Mouse (Mus musculus) stomach, embryonic 15.5 days (tissue): ENCODE measurements around the gene Gtse1. TPM values are rescaled to one million over a fixed set of nuclear protein-coding genes. Genes with fewer than 3 reads are reported as not detected.
"Not testable (repeated sequence)": the region's sequence is repeated elsewhere in the genome, so short reads cannot be mapped to it uniquely, and the experiment has no call there.

Source experiments
- ATAC-seq: fragments of 200-750 bp; cut with Nextera tagmentation; 2 replicates; pipeline ENCODE4 v1.8.0; 2017; ENCODE audit warnings: low read depth, moderate number of reproducible peaks, moderate TSS enrichment; ENCODE audit not compliant: insufficient read depth, low FRiP score
- H3K27ac ChIP-seq: fragments of 300-500 bp; sonication (generic); 2 replicates; pipeline ENCODE4 v1.5.1; 2015; ENCODE audit warnings: mild to moderate bottlenecking, inconsistent platforms
- H3K27me3 ChIP-seq: fragments of 300-500 bp; sonication (generic); replicated peaks from 2 replicates; pipeline ENCODE4 v1.6.1; 2015; ENCODE audit warnings: inconsistent platforms
- H3K36me3 ChIP-seq: fragments of 300-500 bp; sonication (generic); 2 replicates; pipeline ENCODE4 v1.6.1; 2015; ENCODE audit warnings: inconsistent platforms
- H3K4me1 ChIP-seq: fragments of 300-500 bp; sonication (generic); 2 replicates; pipeline ENCODE4 v1.6.1; 2015; ENCODE audit warnings: inconsistent platforms
- H3K4me2 ChIP-seq: fragments of 300-500 bp; sonication (generic); 2 replicates; pipeline ENCODE4 v1.6.1; 2015; ENCODE audit warnings: mild to moderate bottlenecking, inconsistent platforms
- H3K4me3 ChIP-seq: fragments of 300-500 bp; sonication (generic); replicated peaks from 2 replicates; pipeline ENCODE4 v1.5.1; 2015; ENCODE audit warnings: inconsistent platforms
- H3K9ac ChIP-seq: fragments of 300-500 bp; sonication (generic); 2 replicates; pipeline ENCODE4 v1.6.1; 2015; ENCODE audit warnings: inconsistent platforms
- H3K9me3 ChIP-seq: fragments of 300-500 bp; sonication (generic); 2 replicates; pipeline ENCODE4 v1.6.1; 2016; ENCODE audit warnings: inconsistent platforms
- WGBS: fragments of 180-500 bp; shearing (Covaris S2); methylation state at CpG from one replicate; pipeline ENCODE4 v1.1.7; 2015; 5-methylcytosine and 5-hydroxymethylcytosine counted together
- polyA plus RNA-seq: library from polyadenylated mRNA; unstranded; fragments of >200 nt; fragmentation: Nextera tagmentation; extraction: Ambion mirVana; gene quantifications from 2 replicates; pipeline ENCODE4 v1.2.1, GENCODE M21; 2015

Gene Gtse1
- polyA plus RNA-seq, 1 experiment from 2014 or later: 23.5 TPM

- under 1% methylated on average over 27 of the region's 27 CpGs for WGBS
- peak; percentile 92 for ATAC-seq
- Histone ChIP-seq H3K36me3 (no peaks in the 10 kb centered on the region), H3K4me3 (peak within 1 kb of the TSS; percentile 51), H3K27me3 (no peaks in the 10 kb centered on the region), H3K27ac (no peak within 1 kb of the TSS), H3K9me3 (no peaks in the 10 kb centered on the region), H3K4me1 (0 out of 2 replicates have a peak, but pooled peaks cover 6% of the 10 kb centered on the region), H3K9ac (peak within 1 kb of the TSS; percentile 14; the same call in 1 of the 2 replicates), H3K4me2 (peak within 1 kb of the TSS; percentile 78)
Measured at GRCm38 (mm10) chr15:85831954-85832590, 27.5 kb upstream of the Gtse1 start, which contains the start of gene Ttc38. Ttc38 (plus strand) TSS chr15:85832306.

- no peak overlapping the region for H3K27ac ChIP-seq
- no peak for ATAC-seq
Measured at GRCm38 (mm10) chr15:85832599-85832998, 26.9 kb upstream of the Gtse1 start.

GRCm38 (mm10) chr15:85835335-85835734 is 24.2 kb upstream of the Gtse1 start:
- no peak overlapping the region for H3K9ac ChIP-seq
- no peak for ATAC-seq
- no peaks in the 10 kb centered on the region for H3K27me3 ChIP-seq
- 48% methylated on average over 3 of the region's 3 CpGs for WGBS
- H3K4me1 ChIP-seq: 0 out of 2 replicates have a peak, but pooled peaks cover 6% of the 10 kb centered on the region
- H3K36me3 ChIP-seq: no peaks in the 10 kb centered on the region
- H3K4me3 ChIP-seq: no peak overlapping the region
- H3K9me3 ChIP-seq: no peaks in the 10 kb centered on the region
- no peak overlapping the region for H3K4me2 ChIP-seq
- H3K27ac ChIP-seq: no peak overlapping the region

More at GRCm38 (mm10) chr15:85832599-85832998, 26.9 kb upstream of the Gtse1 start:
- H3K4me1 ChIP-seq: 0 out of 2 replicates have a peak, but pooled peaks cover 6% of the 10 kb centered on the region
- H3K4me2 ChIP-seq: peak overlapping the region; percentile 78
- no peaks in the 10 kb centered on the region for H3K27me3 ChIP-seq
- H3K9ac ChIP-seq: no peak overlapping the region
- H3K4me3 ChIP-seq: peak overlapping the region; percentile 51
- WGBS: 39% methylated on average over 8 of the region's 8 CpGs
- H3K9me3 ChIP-seq: no peaks in the 10 kb centered on the region
- H3K36me3 ChIP-seq: no peaks in the 10 kb centered on the region

- 85% methylated on average over 5 of the region's 5 CpGs for WGBS
- no peaks in the 10 kb centered on the region for H3K36me3 ChIP-seq
- 0 out of 2 replicates have a peak, but pooled peaks cover 2% of the 10 kb centered on the region for H3K4me1 ChIP-seq
- no peak overlapping the region for H3K4me3 ChIP-seq
- no peak overlapping the region for H3K27ac ChIP-seq
- ATAC-seq: no peak
- H3K9ac ChIP-seq: no peak overlapping the region
- H3K4me2 ChIP-seq: no peak overlapping the region
- no peaks in the 10 kb centered on the region for H3K9me3 ChIP-seq
- H3K27me3 ChIP-seq: no peaks in the 10 kb centered on the region
Measured at GRCm38 (mm10) chr15:85836887-85837286, 22.7 kb upstream of the Gtse1 start.

GRCm38 (mm10) chr15:85840983-85841382 is 18.6 kb upstream of the Gtse1 start:
- Histone ChIP-seq H3K27ac (no peak overlapping the region), H3K9ac (no peak overlapping the region), H3K36me3 (no peaks in the 10 kb centered on the region), H3K9me3 (no peaks in the 10 kb centered on the region), H3K4me1 (no peaks in the 10 kb centered on the region), H3K27me3 (no peaks in the 10 kb centered on the region), H3K4me2 (no peak overlapping the region), H3K4me3 (no peak overlapping the region)
- ATAC-seq: no peak
- 40% methylated on average over 6 of the region's 6 CpGs for WGBS

- no peak overlapping the region for H3K27ac ChIP-seq
- no peak overlapping the region for H3K9ac ChIP-seq
- H3K9me3 ChIP-seq: no peaks in the 10 kb centered on the region
- H3K4me2 ChIP-seq: no peak overlapping the region
- H3K27me3 ChIP-seq: no peaks in the 10 kb centered on the region
- H3K36me3 ChIP-seq: no peaks in the 10 kb centered on the region
- H3K4me3 ChIP-seq: no peak overlapping the region
- peak; percentile 27; the same call in 1 of the 2 replicates for ATAC-seq
- no peaks in the 10 kb centered on the region for H3K4me1 ChIP-seq
- 70% methylated on average over 5 of the region's 5 CpGs for WGBS
Measured at GRCm38 (mm10) chr15:85841796-85842360, 17.7 kb upstream of the Gtse1 start.

GRCm38 (mm10) chr15:85845071-85845470 is 14.5 kb upstream of the Gtse1 start:
- H3K27ac ChIP-seq: no peak overlapping the region
- H3K9ac ChIP-seq: no peak overlapping the region
- H3K4me2 ChIP-seq: no peak overlapping the region
- H3K9me3 ChIP-seq: no peaks in the 10 kb centered on the region
- ATAC-seq: no peak
- H3K4me3 ChIP-seq: no peak overlapping the region
- no peaks in the 10 kb centered on the region for H3K36me3 ChIP-seq
- no peaks in the 10 kb centered on the region for H3K27me3 ChIP-seq
- no peaks in the 10 kb centered on the region for H3K4me1 ChIP-seq

- WGBS: 77% methylated on average over 12 of the region's 12 CpGs
- H3K9me3 ChIP-seq: no peaks in the 10 kb centered on the region
- no peak for ATAC-seq
- no peak overlapping the region for H3K4me2 ChIP-seq
- H3K27ac ChIP-seq: no peak overlapping the region
- no peaks in the 10 kb centered on the region for H3K4me1 ChIP-seq
- no peaks in the 10 kb centered on the region for H3K36me3 ChIP-seq
- no peak overlapping the region for H3K4me3 ChIP-seq
- H3K27me3 ChIP-seq: no peaks in the 10 kb centered on the region
- no peak overlapping the region for H3K9ac ChIP-seq
Measured at GRCm38 (mm10) chr15:85851656-85852392, 7.7 kb upstream of the Gtse1 start.

GRCm38 (mm10) chr15:85858980-85859489 is 510 bp upstream of the Gtse1 start:
- peak overlapping the region; percentile 87 for H3K4me2 ChIP-seq
- 12% methylated on average over 15 of the region's 15 CpGs for WGBS
- peaks cover 16% of the 10 kb centered on the region for H3K36me3 ChIP-seq
- H3K9ac ChIP-seq: peak overlapping the region; percentile 77
- ATAC-seq: peak; percentile 16
- H3K4me1 ChIP-seq: peaks cover 15% of the 10 kb centered on the region; the same call in 1 of the 2 replicates
- H3K4me3 ChIP-seq: peak overlapping the region; percentile 86
- no peaks in the 10 kb centered on the region for H3K27me3 ChIP-seq
- H3K27ac ChIP-seq: peak overlapping the region; percentile 76
- no peaks in the 10 kb centered on the region for H3K9me3 ChIP-seq

- not testable (repeated sequence) for H3K4me3 ChIP-seq, H3K27ac ChIP-seq, H3K4me1 ChIP-seq, H3K9ac ChIP-seq, H3K27me3 ChIP-seq, H3K9me3 ChIP-seq, H3K4me2 ChIP-seq, ATAC-seq
- 95% methylated on average over 7 of the region's 7 CpGs for WGBS
- H3K36me3 ChIP-seq: peaks cover 56% of the 10 kb centered on the region
Measured at GRCm38 (mm10) chr15:85865913-85866312, 6.4 kb downstream of the Gtse1 start.

- 0 out of 2 replicates have a peak, but pooled peaks have one; percentile 28 for ATAC-seq
- WGBS: 44% methylated on average over 6 of the region's 6 CpGs
- no peaks in the 10 kb centered on the region for H3K4me1 ChIP-seq
- no peak overlapping the region for H3K27ac ChIP-seq
- no peak overlapping the region for H3K9ac ChIP-seq
- H3K9me3 ChIP-seq: no peaks in the 10 kb centered on the region
- no peak overlapping the region for H3K4me3 ChIP-seq
- H3K36me3 ChIP-seq: peaks cover 57% of the 10 kb centered on the region
- H3K27me3 ChIP-seq: no peaks in the 10 kb centered on the region
- H3K4me2 ChIP-seq: no peak overlapping the region
Measured at GRCm38 (mm10) chr15:85867696-85868095, 8.2 kb downstream of the Gtse1 start.

GRCm38 (mm10) chr15:85877336-85877735 is 17.8 kb downstream of the Gtse1 start:
- WGBS: 94% methylated on average over 7 of the region's 7 CpGs
- peaks cover 8% of the 10 kb centered on the region; the same call in 1 of the 2 replicates for H3K4me1 ChIP-seq
- H3K4me3 ChIP-seq: no peak overlapping the region
- H3K4me2 ChIP-seq: no peak overlapping the region
- H3K27me3 ChIP-seq: no peaks in the 10 kb centered on the region
- ATAC-seq: no peak
- no peaks in the 10 kb centered on the region for H3K9me3 ChIP-seq
- H3K9ac ChIP-seq: no peak overlapping the region
- no peak overlapping the region for H3K27ac ChIP-seq
- H3K36me3 ChIP-seq: peaks cover 29% of the 10 kb centered on the region
